Mouse (Mus musculus) CD4-positive naive resting alpha-beta T cell, adult 76 days (primary cell): ENCODE measurements around the gene Vmn2r41. TPM values are rescaled to one million over a fixed set of nuclear protein-coding genes. Genes with fewer than 3 reads are reported as not detected.

ENCODE experiments used
- total RNA-seq: library from RNA; stranded (reverse); gene quantifications from one replicate; pipeline ENCODE4 v1.2.4, GENCODE M21; 2023

Vmn2r41 gene
- total RNA-seq: not detected

DNA sequence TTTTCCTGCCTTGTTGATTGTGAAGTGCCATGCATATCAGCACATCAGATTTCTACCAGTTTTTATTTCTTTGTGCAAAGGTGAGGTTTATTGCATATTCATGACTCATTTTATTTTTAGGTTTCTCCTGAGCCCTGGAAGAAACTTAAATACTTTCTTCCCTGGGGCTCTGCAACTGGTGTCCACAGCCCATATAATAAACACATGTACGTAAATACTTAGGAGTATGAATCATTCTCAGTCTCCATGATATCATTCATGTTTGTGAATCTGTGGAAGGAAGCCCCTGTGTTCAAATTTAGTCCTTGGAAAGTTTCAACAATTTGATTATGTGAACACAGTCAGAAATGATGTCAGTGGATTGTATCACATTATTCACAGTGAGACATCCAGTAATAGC, at the start of gene Vmn2r41:
Vmn2r41 (minus strand) TSS at position 101 of the 400 bp plus-strand sequence.

DNA sequence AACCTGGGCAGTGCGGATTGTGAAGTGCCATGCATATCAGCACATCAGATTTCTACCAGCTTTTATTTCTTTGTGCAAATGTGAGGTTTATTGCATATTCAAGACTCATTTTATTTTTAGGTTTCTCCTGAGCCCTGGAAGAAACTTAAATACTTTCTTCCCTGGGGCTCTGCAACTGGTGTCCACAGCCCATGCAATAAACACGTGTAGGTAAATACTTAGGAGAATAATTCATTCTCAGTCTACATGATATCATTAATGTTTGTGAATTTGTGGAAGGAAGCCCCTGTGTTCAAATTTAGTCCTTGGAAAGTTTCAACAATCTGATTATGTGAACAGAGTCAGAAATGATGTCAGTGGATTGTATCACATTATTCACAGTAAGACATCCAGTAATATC, 38.8 kb upstream of the Vmn2r41 start, which contains the start of gene Vmn2r42:
Vmn2r42 (minus strand) TSS at position 101 of the 400 bp plus-strand sequence.

Other genes starting within 250 kb of the Vmn2r41 start
- gene Vmn2r42, start 38.7 kb upstream of the Vmn2r41 start, total RNA-seq: not detected
- not detected for gene Vmn2r43, start 98.9 kb upstream of the Vmn2r41 start, total RNA-seq
- gene Vmn2r44, start 221.7 kb upstream of the Vmn2r41 start, total RNA-seq: not detected